Mouse (Mus musculus): ENCODE results near the gene Fmnl3.

DNA sequence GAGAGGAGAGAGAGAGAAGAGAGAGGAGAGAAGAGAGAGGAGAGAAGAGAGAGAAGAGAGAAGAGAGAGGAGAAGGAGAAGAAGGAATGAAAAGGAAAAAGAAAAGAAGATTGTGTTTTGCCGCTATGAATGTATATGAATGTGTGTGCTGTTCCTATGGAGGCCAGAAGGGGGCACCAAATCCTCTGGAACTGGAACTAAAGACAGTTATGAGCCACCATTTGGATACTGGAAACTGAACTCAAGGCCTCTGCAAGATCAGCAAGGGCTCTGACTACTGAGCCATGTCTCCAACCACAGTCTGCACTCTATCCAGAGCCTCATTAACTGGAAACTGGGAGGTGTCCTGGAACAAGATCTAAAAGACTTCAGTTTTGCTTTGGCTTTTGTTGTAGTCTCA is 43.3 kb downstream of the Fmnl3 start:
- TF ChIP-seq KAT2A (IDR thresholded peaks at IDR 0.05; ENCODE audit: insufficient replicate concordance, low read length) (no peak), CTCF (conservative IDR thresholded peaks at IDR 0.05 in 1 of 2, IDR thresholded peaks at IDR 0.05 in 1 of 2; ENCODE audit: low read depth in 2 of 2, low read length in 2 of 2) (peak; percentile 82 to 92), JUND (conservative IDR thresholded peaks at IDR 0.05; ENCODE audit: low read depth, low read length) (no peak)
